Mouse (Mus musculus) brain, adult 2 months (tissue): ENCODE measurements at regions not wholly inside any gene's neighbourhood (a gene's known extent, or its start where the extent isn't known, plus 50 kb on each side); places are given as distances from the start of the nearest gene placed in this dataset.
A peak's percentile ranks its signal among the peaks of the same experiment; 100 is the strongest.

Experiments
- DNase-seq: peaks from one replicate; pipeline ENCODE4 v3.0.0; 2011; ENCODE audit warnings: low read depth, low spot score

DNA sequence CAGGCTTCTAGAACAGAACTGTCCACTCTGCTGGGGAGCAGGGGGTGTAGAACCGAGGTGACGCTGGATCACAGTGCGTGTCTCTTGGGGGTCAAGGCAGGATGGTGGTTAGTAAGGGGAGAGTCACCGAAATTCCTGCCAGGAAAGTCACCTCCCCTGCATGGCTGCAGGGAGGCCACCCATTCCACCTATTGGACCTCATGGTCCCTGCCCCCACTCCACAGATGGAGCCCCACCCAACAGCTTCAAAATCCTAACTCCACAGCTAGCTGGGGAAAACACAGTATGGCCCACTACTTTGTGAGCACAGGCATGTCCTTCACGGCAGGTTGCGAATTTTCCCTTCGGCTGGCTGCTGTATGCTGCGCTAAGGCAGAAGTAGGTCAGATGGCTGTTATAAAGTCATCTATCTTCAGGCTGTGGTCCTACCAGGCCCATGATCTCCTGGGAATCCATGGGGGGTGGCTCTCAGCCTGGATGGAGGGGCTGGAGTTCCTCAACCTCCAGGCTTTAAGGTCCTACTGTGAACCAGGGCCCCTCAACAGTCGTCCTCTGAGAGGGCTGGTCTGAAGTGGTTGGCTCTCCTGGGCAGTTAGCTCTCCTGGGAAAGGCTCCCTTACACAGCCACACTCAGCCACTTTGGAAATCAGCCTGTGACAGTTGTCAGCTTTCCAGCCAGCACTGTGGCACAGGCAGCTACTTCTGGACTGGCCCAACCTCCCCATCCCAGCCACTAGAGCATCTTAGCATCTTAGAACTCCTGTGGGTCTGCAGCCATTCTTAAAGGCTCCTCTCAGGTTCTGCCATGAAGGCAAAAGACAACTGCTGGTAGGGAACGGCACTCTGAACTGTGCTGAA lies 124.0 kb upstream of the Klf14 start:
- peak; percentile 69 for DNase-seq

DNA sequence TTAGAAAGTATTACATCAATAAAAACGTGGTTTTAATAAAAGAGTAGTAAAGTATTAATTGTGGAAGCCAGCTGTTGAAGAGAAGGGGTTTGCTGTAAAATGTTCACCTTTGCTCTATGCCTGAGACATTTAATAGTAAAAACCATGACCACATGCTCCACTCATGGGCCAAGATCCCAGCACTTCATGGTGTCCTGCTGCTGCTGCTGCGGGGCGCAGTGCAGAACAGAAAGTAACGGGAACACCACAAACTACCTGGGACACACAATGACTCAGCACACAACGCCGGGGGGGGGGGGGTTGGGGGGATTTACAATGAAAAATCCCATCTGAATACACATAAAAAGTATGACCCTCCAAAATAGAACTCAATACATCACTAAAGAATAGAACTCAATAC lies 124.8 kb upstream of the Klf14 start:
- no peak for DNase-seq

DNA sequence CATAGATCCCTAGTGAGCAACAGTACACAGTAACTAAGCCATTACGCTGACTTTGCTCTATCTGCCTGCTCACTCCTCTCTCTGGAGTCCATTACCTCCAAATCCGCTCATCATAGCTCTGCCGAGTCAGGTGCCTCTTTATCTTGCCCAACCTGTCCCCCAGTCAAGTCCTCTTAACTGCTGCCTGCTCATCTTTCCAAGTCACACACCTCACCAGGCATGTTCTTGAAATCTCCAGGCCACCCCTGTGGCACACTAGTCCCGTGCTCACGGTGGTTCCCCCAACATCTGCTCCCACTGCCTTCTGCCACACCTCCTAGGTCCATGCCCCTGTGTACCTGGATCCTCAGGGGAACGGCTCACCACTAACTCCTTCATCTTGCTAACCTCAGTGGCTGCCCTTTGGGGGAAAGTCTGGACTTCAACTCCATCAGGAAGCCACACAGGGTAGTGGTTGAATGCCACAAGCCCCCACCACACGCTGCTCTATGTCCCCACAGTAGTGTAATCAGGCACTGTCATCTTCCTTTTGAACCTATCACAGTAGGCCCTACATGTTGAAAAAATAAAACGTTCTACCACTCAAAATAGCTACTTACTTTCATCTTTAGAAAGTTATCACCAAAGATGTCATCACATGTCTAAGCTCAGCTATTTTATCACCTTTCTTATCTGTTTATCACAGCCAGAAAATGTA lies 126.3 kb upstream of the Klf14 start:
- DNase-seq = no peak

DNA sequence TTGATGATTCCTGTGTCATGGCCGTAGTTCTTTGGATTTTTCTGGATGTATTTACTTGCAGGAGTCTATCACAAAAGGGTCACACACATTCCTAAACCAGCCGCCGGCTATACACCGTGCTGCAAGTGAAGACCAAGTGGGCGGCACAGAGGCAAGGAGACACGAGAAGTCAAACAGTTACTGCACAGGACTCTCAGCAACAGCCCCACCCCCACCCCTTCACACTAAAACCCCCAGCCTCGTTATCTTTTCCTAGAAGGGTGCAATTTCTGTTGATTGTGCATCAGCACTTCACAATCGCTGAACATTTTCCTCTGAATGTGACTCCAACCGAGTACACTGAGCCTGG lies 126.9 kb upstream of the Klf14 start:
- no peak for DNase-seq

DNA sequence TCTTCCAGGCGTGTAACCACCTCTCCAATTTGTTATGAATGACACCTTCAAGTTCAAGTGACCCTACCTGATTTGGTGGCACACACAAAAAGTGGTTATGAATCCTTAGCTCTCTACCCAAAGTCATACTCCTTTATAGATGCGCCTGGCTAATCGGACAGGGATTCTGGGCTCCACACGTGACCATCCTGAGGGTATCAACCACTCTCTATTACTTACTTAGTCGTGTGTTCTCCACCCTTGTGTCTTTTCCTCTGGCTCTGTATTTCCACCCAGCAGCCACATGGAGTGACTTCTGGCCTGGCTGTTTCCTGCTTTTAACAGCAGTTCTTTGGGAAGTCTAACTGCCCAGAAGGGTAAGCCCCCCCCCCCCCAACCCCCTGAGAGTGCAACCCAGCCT lies 127.4 kb upstream of the Klf14 start:
- no peak for DNase-seq

DNA sequence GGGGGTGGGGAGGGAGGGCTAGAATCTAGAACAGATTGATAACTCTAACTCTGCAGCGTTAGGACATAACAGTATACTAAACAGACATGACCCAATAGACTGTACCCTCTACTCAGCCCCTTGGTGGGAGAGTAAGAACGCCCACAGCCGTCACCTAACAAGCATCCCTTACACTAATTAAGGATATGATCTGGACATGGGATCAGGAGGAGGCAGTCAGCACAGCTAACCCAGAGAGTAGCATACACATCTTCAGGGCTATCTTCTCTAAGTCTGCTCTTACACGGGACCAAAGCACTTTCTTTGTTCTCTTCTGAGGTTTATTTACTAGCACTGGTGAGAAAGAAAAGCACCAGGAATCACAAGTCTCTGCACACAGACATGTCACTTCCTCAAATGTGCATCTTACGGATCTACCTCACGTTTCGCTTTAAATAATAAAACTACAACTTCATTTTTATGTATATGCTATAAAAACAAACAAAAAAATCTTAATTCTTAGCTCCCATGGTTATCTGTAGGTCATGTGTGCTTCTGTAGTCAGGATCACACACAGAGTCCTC lies 128.0 kb upstream of the Klf14 start:
- no peak for DNase-seq

DNA sequence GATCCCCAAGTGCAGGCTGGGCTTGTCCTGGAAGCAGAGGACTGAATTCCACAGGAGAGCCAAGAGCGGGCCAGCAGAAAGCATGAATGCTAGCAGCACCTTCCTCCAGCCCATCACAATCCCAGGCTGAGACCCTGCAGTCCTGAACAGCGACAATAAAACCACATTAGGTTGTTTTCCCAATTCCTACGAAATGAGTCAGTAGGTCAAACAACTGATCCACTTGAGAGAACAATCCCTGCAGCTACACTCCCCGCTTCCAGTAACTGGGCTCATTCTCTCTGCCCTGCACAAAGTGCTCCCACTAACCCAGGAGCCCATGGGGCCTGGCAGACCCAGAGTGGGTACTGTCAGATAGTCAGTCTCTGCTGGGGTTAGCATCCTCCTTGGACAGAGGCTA lies 128.6 kb upstream of the Klf14 start:
- DNase-seq = no peak

DNA sequence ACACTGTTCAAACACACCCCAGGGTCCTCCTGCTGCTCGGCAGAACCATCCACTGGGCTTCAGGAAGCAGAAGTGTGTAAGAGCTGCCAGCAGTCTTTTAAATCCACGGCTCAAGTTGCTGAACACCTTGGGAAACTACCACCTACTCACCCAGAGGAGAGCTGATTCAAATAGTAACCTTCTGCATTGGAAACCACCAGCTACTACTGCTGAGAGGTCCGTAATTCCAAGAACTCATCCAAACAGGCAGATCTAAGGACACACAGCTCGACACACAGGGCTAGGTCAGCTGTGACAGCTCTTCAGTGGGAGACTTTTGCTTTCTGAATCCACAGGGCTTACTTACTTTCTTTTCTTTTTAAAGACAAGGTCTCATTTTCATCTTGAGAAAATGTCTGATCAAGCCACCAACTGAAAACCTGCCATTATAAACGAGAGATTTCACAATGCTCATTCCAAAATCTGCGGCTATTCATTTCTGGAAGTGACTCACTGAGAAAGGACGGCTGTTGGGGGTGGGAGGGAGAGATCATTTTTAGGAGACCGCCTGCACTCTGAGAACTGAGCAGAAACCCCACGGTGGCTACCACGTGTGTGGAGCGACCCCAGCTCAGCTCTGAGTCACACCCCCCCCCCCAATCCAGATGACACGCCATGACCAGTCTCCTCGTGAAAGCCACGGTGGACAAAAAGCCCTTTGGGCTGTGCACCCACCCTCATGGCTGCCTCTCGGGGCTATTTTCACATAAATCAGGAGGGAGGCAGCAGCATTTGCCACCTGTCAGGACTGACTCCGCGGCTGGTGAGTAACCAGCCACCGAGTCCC lies 129.5 kb upstream of the Klf14 start:
- peak; percentile 77 for DNase-seq

DNA sequence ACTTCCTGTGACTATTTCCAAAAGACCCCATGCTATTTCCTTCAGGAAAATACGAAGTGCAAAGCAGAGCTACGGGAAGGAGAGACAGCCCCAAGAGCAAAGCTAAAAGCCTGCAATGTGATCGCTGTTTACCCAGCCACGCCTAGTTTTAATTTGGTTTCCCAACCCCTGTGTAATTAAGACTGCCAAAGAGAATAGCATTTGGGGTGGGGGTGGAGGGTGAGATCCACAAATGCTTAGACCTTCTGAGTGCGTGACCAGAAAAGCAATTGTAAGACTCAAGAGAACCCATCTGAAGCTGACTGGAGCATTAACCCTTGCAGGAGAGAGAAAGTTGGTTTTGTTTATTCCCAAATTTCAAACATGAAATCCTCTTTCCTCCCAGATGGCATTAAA lies 130.1 kb upstream of the Klf14 start:
- no peak for DNase-seq

DNA sequence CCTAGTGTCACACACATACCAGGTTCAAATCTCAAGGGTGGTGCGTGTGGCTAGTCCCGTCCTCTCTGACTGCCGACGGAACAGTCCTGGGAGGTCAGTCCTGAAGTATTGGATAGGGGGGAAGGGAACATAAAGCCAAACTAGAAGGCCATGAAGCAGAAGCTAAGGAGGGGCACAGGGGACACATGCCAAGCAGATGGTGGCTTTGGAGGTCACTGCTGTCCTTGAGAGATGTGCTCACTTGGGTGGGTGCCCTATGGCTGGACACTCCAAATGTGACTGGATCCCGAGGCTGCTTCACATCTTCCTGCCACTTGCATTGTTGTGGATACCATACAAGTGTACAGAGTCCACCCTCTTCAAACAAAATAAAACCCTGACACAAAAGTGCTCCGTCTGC lies 131.4 kb upstream of the Klf14 start:
- no peak for DNase-seq

DNA sequence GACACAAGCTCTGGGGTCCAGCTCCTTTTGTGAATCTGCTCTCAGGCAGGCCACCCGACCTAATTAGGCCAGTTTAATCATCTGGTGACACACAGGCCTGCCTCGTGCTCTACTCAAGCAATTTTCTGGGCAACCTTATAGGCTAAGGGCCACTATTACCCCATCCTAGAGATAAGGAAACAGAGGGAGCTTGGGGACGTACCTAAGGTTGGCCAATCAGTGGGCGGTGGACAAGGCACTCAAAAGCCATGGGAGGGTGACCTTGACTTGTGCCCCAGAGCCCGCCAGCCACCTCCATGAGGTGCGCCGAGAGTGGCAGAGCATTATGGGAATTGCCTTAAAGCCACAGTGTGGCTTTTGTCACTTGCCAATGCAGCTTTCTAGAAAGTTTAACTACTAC lies 131.9 kb upstream of the Klf14 start:
- no peak for DNase-seq

DNA sequence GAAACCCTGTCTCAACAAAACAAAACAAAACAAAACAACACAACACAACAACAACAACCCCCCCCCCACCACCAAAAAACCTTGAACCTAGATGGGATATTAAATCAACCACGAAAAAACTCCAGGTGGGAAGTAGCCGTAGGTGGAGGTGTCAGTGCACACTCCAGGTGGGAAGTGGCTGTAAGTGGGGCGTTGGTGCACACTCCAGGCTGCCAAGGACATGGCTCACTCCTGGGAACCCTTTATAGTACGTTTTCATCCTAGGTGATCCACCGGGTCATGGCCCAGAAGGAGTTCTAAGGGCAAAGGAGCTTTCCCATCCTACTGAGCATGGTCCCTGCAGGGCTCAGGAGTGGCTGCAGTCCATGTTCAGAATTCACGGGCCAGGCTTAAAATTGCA lies 133.4 kb upstream of the Klf14 start:
- DNase-seq = no peak

DNA sequence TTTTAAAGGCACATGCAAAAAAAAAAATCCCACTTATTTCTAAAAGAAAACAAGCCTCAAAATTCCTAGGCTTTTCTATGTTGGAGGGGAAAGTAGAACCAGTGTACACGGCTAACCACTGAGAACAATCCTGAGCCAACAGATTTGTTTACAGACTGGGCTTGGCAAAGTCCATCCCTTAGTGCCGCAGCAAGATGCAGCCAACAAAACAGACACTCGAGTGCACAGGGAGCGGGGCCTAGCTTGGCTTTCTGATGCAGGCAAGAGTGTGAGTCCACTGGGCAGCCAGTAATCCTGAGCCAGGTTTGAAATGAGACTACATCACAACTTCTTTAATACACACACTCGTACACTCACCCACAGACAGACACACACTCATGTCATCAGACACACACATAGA lies 133.9 kb upstream of the Klf14 start:
- peak; percentile 93 for DNase-seq

DNA sequence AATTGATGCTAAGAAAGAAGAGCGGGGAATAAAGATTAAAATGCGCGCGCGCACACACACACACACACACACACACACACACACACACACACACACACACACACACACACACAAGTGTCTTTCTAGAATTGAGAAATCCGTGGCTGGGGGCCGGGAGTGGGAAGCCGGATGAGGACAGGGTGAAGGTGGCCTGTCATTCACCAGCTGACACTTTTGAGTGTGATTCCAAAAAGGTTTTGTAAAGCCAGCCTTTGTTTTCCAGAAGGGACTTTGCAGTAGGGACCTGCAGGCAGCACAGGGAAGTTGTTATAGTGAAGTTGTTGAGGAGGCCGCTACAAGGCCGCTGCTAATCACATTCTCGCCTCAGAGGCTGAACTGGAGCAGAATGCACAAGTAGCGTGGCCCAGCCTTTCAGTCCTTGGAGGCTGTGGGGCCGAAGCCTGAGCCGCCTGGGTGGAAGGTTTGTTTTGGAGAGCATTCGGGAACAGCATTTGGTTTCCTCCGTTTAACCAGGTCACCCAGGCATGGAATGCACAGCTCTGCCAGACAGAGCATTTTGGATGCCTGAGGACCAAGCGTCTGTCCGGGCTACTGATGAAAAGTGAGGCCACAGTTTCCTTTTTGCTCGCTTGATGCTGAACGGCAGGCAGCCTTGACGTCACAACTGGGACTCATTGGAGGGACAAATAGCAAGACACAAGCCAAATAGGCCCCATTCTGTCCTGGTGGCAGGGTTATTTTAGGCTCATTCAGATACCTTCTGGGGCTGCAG lies 137.3 kb upstream of the Klf14 start:
- peak; percentile 96 for DNase-seq

DNA sequence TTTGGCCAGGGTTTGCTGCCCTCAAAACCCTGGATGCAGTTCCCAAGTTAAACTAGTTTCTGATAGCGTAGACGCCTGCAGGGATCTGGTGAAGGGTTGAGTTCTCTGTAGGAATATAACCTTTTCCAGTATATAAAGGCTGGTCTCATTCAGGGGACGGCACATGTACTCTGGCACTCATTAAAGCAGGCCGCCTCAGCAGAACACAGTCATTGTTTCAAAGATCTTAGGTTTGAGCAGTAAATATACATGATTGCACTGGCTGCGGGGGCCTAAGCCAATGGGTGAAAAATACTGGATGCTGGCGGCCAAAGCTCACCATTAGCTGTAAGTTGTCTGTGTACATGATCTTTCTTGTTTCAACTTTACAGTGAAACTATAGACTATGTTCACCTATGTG lies 137.9 kb upstream of the Klf14 start:
- no peak for DNase-seq

DNA sequence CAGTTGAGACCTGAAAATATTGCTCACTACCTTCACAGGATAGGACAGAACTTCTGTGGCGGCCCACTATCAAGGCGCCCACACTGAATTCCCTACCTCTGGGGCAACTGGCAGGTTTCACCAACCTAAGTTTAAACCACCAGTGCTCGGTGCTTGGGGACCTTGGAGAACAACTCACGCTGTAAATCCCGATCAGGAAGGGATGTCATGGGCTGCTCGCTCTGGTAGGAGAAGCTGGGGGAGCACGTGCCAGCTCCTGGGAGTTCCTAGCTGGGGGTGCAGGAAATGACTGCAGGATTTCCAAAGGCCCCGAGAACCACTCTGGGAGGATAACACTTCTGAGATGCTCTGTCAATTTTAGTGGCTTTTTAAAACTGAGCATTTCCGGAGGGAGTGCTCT lies 138.4 kb upstream of the Klf14 start:
- no peak for DNase-seq

DNA sequence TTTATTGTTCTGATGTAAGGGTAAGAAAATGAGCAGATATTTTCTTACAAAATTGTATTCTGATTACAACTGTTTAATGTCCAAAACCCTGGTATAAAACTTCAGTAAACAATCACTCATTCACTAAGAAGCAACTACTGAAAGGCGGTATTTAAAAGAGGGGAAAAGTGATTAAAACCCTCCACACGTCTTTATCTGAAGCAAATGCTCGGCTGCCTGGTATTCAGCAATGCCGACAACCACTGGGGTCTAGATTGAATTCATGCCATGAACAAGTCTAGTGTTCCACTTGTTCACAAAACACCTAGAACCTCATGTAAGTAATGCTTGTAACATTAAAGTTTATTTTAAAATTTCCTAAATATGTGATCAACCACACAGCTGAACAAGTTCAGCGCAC lies 139.2 kb upstream of the Klf14 start:
- DNase-seq = no peak

DNA sequence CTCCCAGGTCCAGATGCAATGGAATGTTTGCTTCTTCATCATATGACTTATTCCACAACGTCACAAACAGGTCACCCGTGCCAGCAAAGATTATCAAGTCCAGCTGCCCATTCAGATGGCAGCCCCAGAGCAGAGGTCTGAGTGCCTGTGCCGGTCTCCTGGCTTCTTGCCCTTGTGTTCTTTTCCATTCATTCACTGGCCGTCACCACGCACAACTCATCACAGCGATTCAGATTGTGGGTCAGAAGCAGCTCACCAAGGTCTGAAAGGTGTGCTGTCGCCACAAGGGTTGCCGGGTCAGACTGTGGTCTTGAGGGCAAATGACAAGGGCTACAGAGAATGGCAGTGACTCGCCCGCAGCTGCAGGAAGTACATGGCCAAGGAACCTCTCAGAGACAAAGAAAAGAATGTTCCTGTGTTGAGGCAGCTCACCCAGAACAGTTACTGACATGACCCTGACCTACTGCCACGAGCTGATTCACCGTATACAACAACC lies 141.3 kb upstream of the Klf14 start:
- peak; percentile 73 for DNase-seq

DNA sequence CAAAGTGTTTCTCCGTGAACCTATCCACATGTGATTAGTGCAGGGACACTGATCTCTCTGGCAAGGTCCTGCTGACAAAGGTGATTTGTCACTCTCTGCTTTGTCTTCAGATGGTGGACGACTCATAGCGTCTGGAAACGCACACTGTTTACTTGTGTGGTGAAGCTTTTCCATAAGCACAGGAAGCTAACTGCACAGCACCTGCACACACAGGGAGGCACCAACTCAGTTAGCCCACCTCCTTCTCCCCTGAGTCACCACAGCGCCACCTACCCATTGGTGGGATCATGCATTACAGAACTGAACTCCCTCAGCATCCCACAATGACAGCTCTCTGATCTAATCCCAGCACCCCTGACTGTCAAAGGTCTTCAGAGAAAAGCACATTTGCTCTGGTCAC lies 141.9 kb upstream of the Klf14 start:
- no peak for DNase-seq

DNA sequence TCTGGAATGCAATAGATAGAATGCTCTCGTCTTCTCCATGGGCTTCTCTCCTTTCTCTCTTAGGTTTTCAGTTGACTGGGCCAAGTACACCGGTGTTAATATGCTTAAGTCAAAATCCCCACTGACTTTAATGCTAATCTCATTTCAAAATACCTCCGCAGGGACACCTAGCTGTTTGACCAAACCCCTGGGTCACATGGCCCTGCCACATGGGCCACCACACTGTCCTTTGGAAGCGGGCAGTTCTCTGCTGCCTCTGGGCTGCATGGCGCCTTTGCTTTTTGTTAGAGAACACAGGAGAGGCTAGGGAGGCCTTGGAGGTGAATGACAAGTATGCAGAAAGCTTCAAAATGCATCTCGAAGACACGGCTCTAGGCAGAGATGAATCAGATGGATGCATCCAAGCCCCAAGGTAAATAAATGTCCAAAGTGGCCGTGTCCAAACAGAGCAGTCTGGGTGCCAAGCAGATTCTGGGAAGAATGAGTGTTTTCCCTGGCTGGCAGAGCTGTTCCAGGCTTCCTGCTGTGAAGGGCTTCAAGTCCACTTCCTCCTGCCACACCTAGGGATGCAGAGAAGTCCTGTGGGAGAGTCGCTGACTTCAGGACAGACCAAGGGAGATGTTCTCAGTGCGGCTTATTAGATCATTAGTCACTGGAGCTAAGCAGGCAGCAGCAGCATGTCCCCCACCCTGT lies 147.4 kb upstream of the Klf14 start:
- peak; percentile 77 for DNase-seq
